Mouse (Mus musculus) erythroblast, embryonic 14.5 days (primary cell): ENCODE data around the gene Vps37b. TPM values are rescaled to one million over a fixed set of nuclear protein-coding genes. Genes with fewer than 3 reads are reported as not detected.
"Not testable (repeated sequence)": the region's sequence is repeated elsewhere in the genome, so short reads cannot be mapped to it uniquely, and the experiment has no call there.

Experiments
- H3K27me3 ChIP-seq: 2 replicates; pipeline ENCODE4 v1.6.1; 2012; ENCODE audit warnings: inconsistent platforms; ENCODE audit not compliant: control insufficient read depth
- H3K36me3 ChIP-seq: 2 replicates; pipeline ENCODE4 v1.6.1; 2012; ENCODE audit warnings: mild to moderate bottlenecking, inconsistent platforms; ENCODE audit not compliant: control insufficient read depth
- H3K4me1 ChIP-seq: 2 replicates; pipeline ENCODE4 v1.6.1; 2012; ENCODE audit warnings: inconsistent platforms; ENCODE audit not compliant: control insufficient read depth
- H3K4me3 ChIP-seq: replicated peaks from 2 replicates; pipeline ENCODE3; 2012; ENCODE audit warnings: moderate library complexity, mild to moderate bottlenecking, inconsistent platforms
- H3K9me3 ChIP-seq: 2 replicates; pipeline ENCODE4 v1.6.1; 2012; ENCODE audit warnings: low read length, inconsistent platforms, mixed read lengths; ENCODE audit not compliant: control insufficient read depth
- GATA1 ChIP-seq: IDR thresholded peaks from 2 replicates; pipeline ENCODE4 v1.6.1; 2012; ENCODE audit warnings: low read length, inconsistent platforms, mixed read lengths
- TAL1 ChIP-seq: IDR thresholded peaks from 3 replicates; pipeline ENCODE4 v1.6.1; 2012; ENCODE audit warnings: low read length, inconsistent platforms, mixed read lengths
- polyA plus RNA-seq: library from polyadenylated mRNA; stranded (reverse); fragments of >175 nt; gene quantifications from 2 replicates; pipeline ENCODE4 v1.2.3, GENCODE M21; 2012

Vps37b gene
- polyA plus RNA-seq, 1 experiment: 21.1 TPM

GRCm38 (mm10) chr5:124069657-124070056 is 37.6 kb upstream of the Vps37b start:
- Histone ChIP-seq H3K36me3 (peaks cover 12% of the 10 kb centered on the region), H3K27me3 (no peaks in the 10 kb centered on the region), H3K4me1 (peaks cover 7% of the 10 kb centered on the region), H3K4me3 (no peak overlapping the region), H3K9me3 (no peaks in the 10 kb centered on the region)
- TF ChIP-seq TAL1: no peak
- no peak for TF ChIP-seq GATA1

GRCm38 (mm10) chr5:124062037-124062824 is 30.2 kb upstream of the Vps37b start:
- no peak overlapping the region for H3K4me3 ChIP-seq
- H3K4me1 ChIP-seq: no peaks in the 10 kb centered on the region; the same call in 1 of the 2 replicates
- H3K36me3 ChIP-seq: peaks cover 4% of the 10 kb centered on the region
- no peaks in the 10 kb centered on the region for H3K27me3 ChIP-seq
- H3K9me3 ChIP-seq: no peaks in the 10 kb centered on the region
- TF ChIP-seq GATA1: no peak
- TF ChIP-seq TAL1: no peak

- Histone ChIP-seq H3K27me3 (no peaks in the 10 kb centered on the region), H3K4me3 (no peak overlapping the region)
Measured at GRCm38 (mm10) chr5:124059677-124060076, 27.6 kb upstream of the Vps37b start.

GRCm38 (mm10) chr5:124058749-124059148 is 26.7 kb upstream of the Vps37b start:
- H3K4me3 ChIP-seq: no peak overlapping the region
- peaks cover 4% of the 10 kb centered on the region for H3K36me3 ChIP-seq
- H3K27me3 ChIP-seq: no peaks in the 10 kb centered on the region
- H3K9me3 ChIP-seq: peaks cover 7% of the 10 kb centered on the region
- peaks cover 6% of the 10 kb centered on the region for H3K4me1 ChIP-seq
- TF ChIP-seq TAL1: no peak
- no peak for TF ChIP-seq GATA1

More at GRCm38 (mm10) chr5:124059677-124060076, 27.6 kb upstream of the Vps37b start:
- Histone ChIP-seq H3K4me1 (peaks cover 4% of the 10 kb centered on the region; the same call in 1 of the 2 replicates), H3K36me3 (peaks cover 4% of the 10 kb centered on the region), H3K9me3 (peaks cover 7% of the 10 kb centered on the region)
- TF ChIP-seq TAL1: no peak
- no peak for TF ChIP-seq GATA1

GRCm38 (mm10) chr5:124056956-124057355 is 24.9 kb upstream of the Vps37b start:
- no peak overlapping the region for H3K4me3 ChIP-seq
- H3K9me3 ChIP-seq: peaks cover 7% of the 10 kb centered on the region
- H3K36me3 ChIP-seq: no peaks in the 10 kb centered on the region; the same call in 1 of the 2 replicates
- H3K4me1 ChIP-seq: peaks cover 22% of the 10 kb centered on the region
- H3K27me3 ChIP-seq: no peaks in the 10 kb centered on the region
- TF ChIP-seq TAL1 (no peak), GATA1 (no peak)

GRCm38 (mm10) chr5:124056219-124056618 is 24.1 kb upstream of the Vps37b start:
- H3K9me3 ChIP-seq: peaks cover 7% of the 10 kb centered on the region
- no peak overlapping the region for H3K4me3 ChIP-seq
- H3K4me1 ChIP-seq: peaks cover 29% of the 10 kb centered on the region
- TF ChIP-seq GATA1 (no peak), TAL1 (no peak)
- H3K27me3 ChIP-seq: no peaks in the 10 kb centered on the region
- H3K36me3 ChIP-seq: peaks cover 2% of the 10 kb centered on the region; the same call in 1 of the 2 replicates

- H3K27me3 ChIP-seq, H3K36me3 ChIP-seq, H3K9me3 ChIP-seq: not testable (repeated sequence)
- H3K4me3 ChIP-seq: peak overlapping the region; percentile 64
- H3K4me1 ChIP-seq: peaks cover 64% of the 10 kb centered on the region
Measured at GRCm38 (mm10) chr5:124052641-124053040, 20.6 kb upstream of the Vps37b start.

- Histone ChIP-seq H3K27me3 (no peaks in the 10 kb centered on the region), H3K36me3 (peaks cover 9% of the 10 kb centered on the region; the same call in 1 of the 2 replicates), H3K4me3 (peak overlapping the region; percentile 64), H3K4me1 (peaks cover 70% of the 10 kb centered on the region), H3K9me3 (peaks cover 7% of the 10 kb centered on the region)
- TF ChIP-seq GATA1: peak; percentile 62
- peak; percentile 58 for TF ChIP-seq TAL1
Measured at GRCm38 (mm10) chr5:124051899-124052491, 19.9 kb upstream of the Vps37b start.

- Histone ChIP-seq H3K4me1 (peaks cover 72% of the 10 kb centered on the region), H3K27me3 (no peaks in the 10 kb centered on the region), H3K36me3 (peaks cover 12% of the 10 kb centered on the region; the same call in 1 of the 2 replicates), H3K4me3 (peak overlapping the region; percentile 64), H3K9me3 (no peaks in the 10 kb centered on the region)
- TF ChIP-seq GATA1 (no peak), TAL1 (no peak)
Measured at GRCm38 (mm10) chr5:124050095-124051050, 18.3 kb upstream of the Vps37b start.
